Mouse (Mus musculus) brain, embryonic 14.5 days (tissue): ENCODE measurements around the gene Mmp23.

Experiments used
- CTCF ChIP-seq: fragments of 200-500 bp; IDR thresholded peaks from 2 replicates; pipeline ENCODE4 v1.5.1; 2012; ENCODE audit warnings: inconsistent platforms, mild to moderate bottlenecking, moderate library complexity, borderline replicate concordance; ENCODE audit not compliant: insufficient read depth, insufficient read length; ENCODE audit errors: extremely low read depth
- POLR2A ChIP-seq: fragments of 200-500 bp; IDR thresholded peaks from 2 replicates; pipeline ENCODE4 v1.6.1; 2012; ENCODE audit warnings: mild to moderate bottlenecking, inconsistent platforms, borderline replicate concordance; ENCODE audit not compliant: poor library complexity, insufficient read depth, insufficient read length, severe bottlenecking; ENCODE audit errors: extremely low read depth

- TF ChIP-seq CTCF (no peak), POLR2A (no peak)
Observed at GRCm38 (mm10) chr4:155606825-155607224, 46.4 kb downstream of the Mmp23 start.
